Comparison of ENCODE assay signal across 13 mouse cellular contexts in the genomic region with DNA sequence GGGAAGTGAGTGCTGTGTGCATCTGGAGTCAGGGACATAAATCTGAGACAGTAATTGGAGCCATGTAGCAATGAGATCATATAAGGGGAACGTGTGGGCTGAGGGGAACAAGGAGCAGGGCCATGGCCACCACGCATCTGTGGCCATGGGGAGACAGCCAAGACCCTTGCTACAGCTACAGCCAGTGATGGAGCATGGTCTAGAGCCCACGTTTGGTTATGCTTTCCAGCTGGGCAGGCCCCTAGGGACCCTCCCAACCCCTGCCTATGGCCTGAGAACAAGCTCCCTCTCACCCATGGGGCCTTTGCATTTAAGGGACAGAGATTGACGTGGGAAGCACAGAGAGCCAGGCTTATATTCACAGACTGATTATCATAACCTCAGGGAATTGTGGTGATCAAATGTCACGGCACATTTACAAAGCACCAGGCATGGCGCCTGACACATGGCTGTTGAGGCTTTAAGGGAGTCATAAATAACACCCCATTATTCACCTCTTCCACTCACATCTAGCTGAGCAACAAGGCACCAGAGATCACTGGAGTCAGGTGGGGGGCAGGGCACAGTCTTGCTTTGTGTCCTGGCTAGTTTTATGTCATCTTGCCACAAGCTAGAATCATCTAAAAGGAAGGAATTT.
DNase-seq lines count a peak whose midpoint lies in the region; ATAC-seq and TF ChIP-seq lines count a peak whose summit lies in the region.
"Had no signal": no experiment of that assay in that cellular context is flagged by ENCODE, and none has a peak within 500 bp of the region (broad histone marks: within the 10 kb centered on the region; RNA-seq: fewer than 3 reads in every experiment).

No protein-coding gene starts in this region.

- no peaks in the 10 kb centered on the region for H3K27me3 ChIP-seq in heart, embryonic 12.5 days (replicated peaks)
- H3K27me3 ChIP-seq in kidney, postnatal 0 days (ENCODE audit: insufficient read depth, low read length) = no peaks in the 10 kb centered on the region
- 0 out of 2 replicates have a peak, but pooled peaks cover 4% of the 10 kb centered on the region for H3K27me3 ChIP-seq in embryonic facial prominence, embryonic 15.5 days
- H3K27me3 ChIP-seq: Patski had no signal

- H3K4me2 ChIP-seq in heart, embryonic 12.5 days = no peak overlapping the region
- H3K4me2 ChIP-seq in kidney, postnatal 0 days (ENCODE audit: low read length) = no peak overlapping the region
- no peak overlapping the region for H3K4me2 ChIP-seq in embryonic facial prominence, embryonic 15.5 days (replicated peaks)
- H3K4me2 ChIP-seq: lung, embryonic 14.5 days had no signal

- DNase-seq in heart, adult 11 months = peak; percentile 78
- peak; percentile 57 for DNase-seq in kidney, postnatal 0 days (ENCODE audit: low spot score)
- no peak for DNase-seq in kidney, adult 8-10 months
- peak; percentile 77 for DNase-seq in mesoderm, embryonic 11.5 days (ENCODE audit: low read depth, low spot score)
- no peak for DNase-seq in lung, adult 2 months
- DNase-seq: cerebellum, adult 11 months; kidney, postnatal 36 days; liver; lung, embryonic 14.5 days had no signal

- no peak for TF ChIP-seq POLR2A in lung, adult 2 months (IDR thresholded peaks at IDR 0.05; ENCODE audit: borderline replicate concordance, extremely low read depth, low read depth, low read length)

- no peak for ATAC-seq in heart, embryonic 12.5 days (ENCODE audit: insufficient number of reproducible peaks, low FRiP score)
- ATAC-seq in kidney, postnatal 0 days (replicated peaks; ENCODE audit: low FRiP score, low read depth) = 0 out of 2 replicates have a peak, but pooled peaks have one; percentile 25
- peak; percentile 4; the same call in 1 of the 2 replicates for ATAC-seq in embryonic facial prominence, embryonic 15.5 days (ENCODE audit: insufficient number of reproducible peaks, low FRiP score, low TSS enrichment, low read depth)
- no peak for ATAC-seq in granulocyte monocyte progenitor cell, adult 5-6 weeks (replicated peaks; ENCODE audit: poor library complexity, severe bottlenecking)
- ATAC-seq: Patski had no signal

- WGBS in heart, embryonic 12.5 days = 72% methylated on average over 6 of the region's 6 CpGs
- WGBS in kidney, postnatal 0 days = 26% methylated on average over 6 of the region's 6 CpGs
- WGBS in embryonic facial prominence, embryonic 15.5 days = 37% methylated on average over 6 of the region's 6 CpGs
- WGBS in lung, adult 2 months = 74% methylated on average over 6 of the region's 6 CpGs

- TF ChIP-seq CTCF in kidney, postnatal 0 days (IDR thresholded peaks at IDR 0.05; ENCODE audit: low read depth) = no peak
- no peak for TF ChIP-seq CTCF in lung, adult 2 months (IDR thresholded peaks at IDR 0.05; ENCODE audit: insufficient read depth, low read length)

- 0 out of 2 replicates have a peak, but pooled peaks cover 9% of the 10 kb centered on the region for H3K9me3 ChIP-seq in heart, embryonic 12.5 days (replicated peaks)
- H3K9me3 ChIP-seq in kidney, postnatal 0 days (replicated peaks; ENCODE audit: low read length) = no peaks in the 10 kb centered on the region
- H3K9me3 ChIP-seq in embryonic facial prominence, embryonic 15.5 days (replicated peaks) = no peaks in the 10 kb centered on the region

- no peak overlapping the region for H3K27ac ChIP-seq in heart, embryonic 12.5 days (ENCODE audit: poor library complexity, severe bottlenecking)
- H3K27ac ChIP-seq in kidney, postnatal 0 days = no peak overlapping the region
- no peak overlapping the region for H3K27ac ChIP-seq in embryonic facial prominence, embryonic 15.5 days (replicated peaks)

- no peaks in the 10 kb centered on the region for H3K36me3 ChIP-seq in heart, embryonic 12.5 days
- H3K36me3 ChIP-seq in kidney, postnatal 0 days (ENCODE audit: insufficient read depth, low read length) = no peaks in the 10 kb centered on the region
- H3K36me3 ChIP-seq in embryonic facial prominence, embryonic 15.5 days = no peaks in the 10 kb centered on the region

- H3K4me1 ChIP-seq in heart, embryonic 12.5 days (replicated peaks) = no peaks in the 10 kb centered on the region
- no peaks in the 10 kb centered on the region for H3K4me1 ChIP-seq in kidney, postnatal 0 days (replicated peaks; ENCODE audit: insufficient read depth, low read length)
- H3K4me1 ChIP-seq in embryonic facial prominence, embryonic 15.5 days = peaks cover 7% of the 10 kb centered on the region; the same call in 1 of the 2 replicates
- no peaks in the 10 kb centered on the region for H3K4me1 ChIP-seq in lung, adult 2 months (ENCODE audit: control insufficient read depth, insufficient read depth, low read length)

- H3K9ac ChIP-seq in heart, embryonic 12.5 days = no peak overlapping the region
- no peak overlapping the region for H3K9ac ChIP-seq in kidney, postnatal 0 days (ENCODE audit: low read depth, low read length)
- no peak overlapping the region for H3K9ac ChIP-seq in embryonic facial prominence, embryonic 15.5 days
- H3K9ac ChIP-seq: lung, embryonic 14.5 days had no signal

- H3K4me3 ChIP-seq in heart, embryonic 12.5 days = no peak overlapping the region
- no peak overlapping the region for H3K4me3 ChIP-seq in kidney, postnatal 0 days (replicated peaks; ENCODE audit: low read depth, low read length)
- H3K4me3 ChIP-seq in embryonic facial prominence, embryonic 15.5 days (replicated peaks) = no peak overlapping the region
- H3K4me3 ChIP-seq in lung, adult 2 months (replicated peaks; ENCODE audit: extremely low read depth, low read depth, low read length) = no peak overlapping the region

Comparison
In these comparisons a context has a peak if more than half of its experiments do, and no peak if none do; other contexts are left out.
1. DNase-seq: peak in heart, adult 11 months (single experiment), kidney, postnatal 0 days (single experiment) and mesoderm, embryonic 11.5 days (single experiment); none in kidney, adult 8-10 months (0 of 2) and lung, adult 2 months (single experiment).
2. ATAC-seq: peak in kidney, postnatal 0 days (single experiment) and embryonic facial prominence, embryonic 15.5 days (single experiment); none in heart, embryonic 12.5 days (single experiment) and granulocyte monocyte progenitor cell, adult 5-6 weeks (single experiment).